Mouse (Mus musculus): ENCODE measurements around the gene Smndc1. TPM values are rescaled to one million over a fixed set of nuclear protein-coding genes. Genes with fewer than 3 reads are reported as not detected.
A peak's percentile ranks its signal among the peaks of the same experiment; 100 is the strongest.

Gene Smndc1
- 35.5 and 42.3 TPM in 2 replicates for polyA plus RNA-seq (2015; fragmentation: Nextera tagmentation; extraction: Ambion mirVana)

DNA sequence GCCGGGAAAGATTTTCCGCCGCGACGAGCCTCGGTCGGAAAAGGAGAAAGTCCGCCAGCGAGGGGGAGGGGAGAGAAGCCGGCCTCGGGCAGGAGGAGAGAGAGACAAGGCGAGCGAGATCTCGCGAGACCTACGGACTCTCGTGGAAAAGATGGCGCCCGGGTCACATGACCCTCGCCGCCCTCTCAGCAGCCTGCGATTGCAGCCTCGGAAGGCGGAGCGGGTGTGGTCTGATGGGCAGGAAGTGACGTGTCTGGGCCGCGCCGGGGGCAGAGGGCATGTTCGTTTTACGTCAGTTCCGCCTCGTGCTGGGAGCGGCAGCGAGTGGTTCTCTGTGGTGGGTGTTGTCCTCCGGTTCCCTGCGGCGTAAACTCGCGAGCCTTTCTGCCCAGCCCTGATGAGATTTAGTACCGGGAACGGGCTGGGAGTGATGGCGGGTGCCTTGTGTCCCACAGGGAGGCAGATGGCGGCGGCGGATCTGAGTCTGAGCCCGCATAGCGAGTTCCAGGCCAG is at the start of gene Smndc1:
Smndc1 (minus strand) TSS at position 84 of the 513 bp plus-strand sequence.
- ATAC-seq (ENCODE audit: low read depth), result peak; percentile 98
- Histone ChIP-seq H3K4me1 (replicated peaks; ENCODE audit: control insufficient read depth, insufficient read depth, low read length) (peaks cover 14% of the 10 kb centered on the region), H3K9ac (ENCODE audit: low read length) (peak within 1 kb of the TSS; percentile 95), H3K4me2 (ENCODE audit: low read depth, low read length) (peak within 1 kb of the TSS; percentile 91), H3K4me3 (ENCODE audit: low read length) (peak within 1 kb of the TSS; percentile 84), H3K36me3 (ENCODE audit: control insufficient read depth, insufficient read depth, low read length) (peaks cover 17% of the 10 kb centered on the region), H3K9me3 (ENCODE audit: control insufficient read depth, low read length) (no peaks in the 10 kb centered on the region), H3K27ac (ENCODE audit: low read length) (peak within 1 kb of the TSS; percentile 98), H3K27me3 (ENCODE audit: control insufficient read depth, insufficient read depth, low read depth, low read length) (no peaks in the 10 kb centered on the region)
- under 1% methylated on average over 48 of the region's 48 CpGs for WGBS

DNA sequence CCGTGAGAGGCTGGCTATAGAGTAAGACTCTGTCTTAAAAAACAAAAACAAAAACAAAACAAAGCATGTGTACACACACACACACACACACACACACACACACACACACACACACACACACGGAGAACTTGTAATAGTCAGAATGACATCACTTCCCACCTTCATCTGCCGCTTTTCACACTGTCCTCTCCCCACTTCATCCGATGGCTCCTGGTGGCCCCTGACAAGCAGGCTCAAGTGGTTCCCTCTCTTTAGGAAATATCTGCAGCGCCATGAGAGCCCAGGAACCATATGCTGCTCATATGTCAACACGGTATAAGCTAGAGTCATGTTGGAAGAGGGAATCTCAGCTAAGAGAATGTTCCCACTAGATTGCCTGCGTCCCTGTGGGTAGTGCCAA is 49.0 kb upstream of the Smndc1 start:
- Histone ChIP-seq H3K27me3 (ENCODE audit: control insufficient read depth, insufficient read depth, low read depth, low read length) (no peaks in the 10 kb centered on the region), H3K9me3 (ENCODE audit: control insufficient read depth, low read length) (no peaks in the 10 kb centered on the region), H3K4me1 (replicated peaks; ENCODE audit: control insufficient read depth, insufficient read depth, low read length) (peaks cover 13% of the 10 kb centered on the region), H3K4me3 (ENCODE audit: low read length) (no peak overlapping the region), H3K36me3 (ENCODE audit: control insufficient read depth, insufficient read depth, low read length) (no peaks in the 10 kb centered on the region), H3K4me2 (ENCODE audit: low read depth, low read length) (no peak overlapping the region), H3K27ac (ENCODE audit: low read length) (no peak overlapping the region), H3K9ac (ENCODE audit: low read length) (no peak overlapping the region)
- WGBS, result 48% methylated on average over 7 of the region's 7 CpGs
- ATAC-seq (ENCODE audit: low read depth), result no peak

DNA sequence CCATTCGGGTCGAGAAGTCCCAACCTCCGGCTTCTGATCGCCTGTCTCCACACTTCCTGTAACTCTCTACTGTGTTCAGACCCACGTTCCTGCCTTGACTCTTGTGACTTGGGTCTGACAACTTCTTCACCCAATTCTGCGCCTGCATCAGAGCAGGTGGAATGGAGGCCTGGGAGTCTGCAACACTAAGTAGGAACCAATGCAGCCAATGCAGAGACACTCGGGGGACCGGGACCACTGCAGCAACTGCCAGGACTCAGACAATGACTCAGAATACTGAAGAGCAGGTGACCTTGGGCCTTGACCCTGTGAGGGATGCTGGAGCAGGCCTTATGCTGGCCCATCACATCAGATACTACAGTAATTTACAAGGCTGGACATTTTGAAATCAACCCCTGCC is 47.6 kb upstream of the Smndc1 start:
- Histone ChIP-seq H3K27me3 (ENCODE audit: control insufficient read depth, insufficient read depth, low read depth, low read length) (no peaks in the 10 kb centered on the region), H3K4me3 (ENCODE audit: low read length) (no peak overlapping the region), H3K4me2 (ENCODE audit: low read depth, low read length) (0 out of 2 replicates have a peak overlapping the region, but pooled peaks have one; percentile 8), H3K27ac (ENCODE audit: low read length) (peak overlapping the region; percentile 55), H3K36me3 (ENCODE audit: control insufficient read depth, insufficient read depth, low read length) (no peaks in the 10 kb centered on the region), H3K9me3 (ENCODE audit: control insufficient read depth, low read length) (no peaks in the 10 kb centered on the region), H3K9ac (ENCODE audit: low read length) (no peak overlapping the region), H3K4me1 (replicated peaks; ENCODE audit: control insufficient read depth, insufficient read depth, low read length) (peaks cover 13% of the 10 kb centered on the region)
- ATAC-seq (ENCODE audit: low read depth), result no peak
- WGBS, result 73% methylated on average over 8 of the region's 8 CpGs

DNA sequence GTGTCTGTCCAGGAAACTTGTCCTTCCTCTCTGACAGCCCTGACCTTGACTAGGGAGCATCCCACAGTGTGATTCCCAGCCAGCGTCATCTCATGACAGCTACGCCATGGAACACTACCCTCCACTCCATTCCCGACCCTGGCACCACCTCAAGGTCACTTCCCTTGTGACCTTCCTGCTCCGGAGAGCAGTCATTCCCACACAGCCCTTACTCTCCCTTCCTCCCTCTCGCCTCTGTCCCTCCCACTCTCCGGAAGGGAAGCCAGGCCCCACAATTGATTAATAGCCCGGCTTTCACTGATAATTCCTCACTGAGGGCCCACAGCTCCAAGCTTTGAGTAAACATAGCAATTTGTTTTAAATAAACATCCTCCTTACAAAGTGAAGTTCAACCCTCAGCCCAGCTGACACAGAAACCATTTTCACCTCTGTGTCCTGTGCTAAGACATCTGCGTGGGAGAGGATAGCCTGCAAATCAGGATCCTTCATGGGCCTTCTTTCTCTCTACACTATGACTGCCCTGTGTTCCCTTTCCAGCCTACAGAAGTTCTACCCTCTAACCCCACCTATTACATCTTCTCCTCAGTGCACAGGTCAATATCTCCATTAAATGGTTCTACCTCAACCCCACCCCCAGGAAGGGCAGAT is 47.1 kb upstream of the Smndc1 start:
- ATAC-seq (ENCODE audit: low read depth), result peak; percentile 85
- no peak overlapping the region for H3K9ac ChIP-seq (ENCODE audit: low read length)
- H3K27ac ChIP-seq (ENCODE audit: low read length), result peak overlapping the region; percentile 55
- H3K4me2 ChIP-seq (ENCODE audit: low read depth, low read length), result 0 out of 2 replicates have a peak overlapping the region, but pooled peaks have one; percentile 8
- H3K27me3 ChIP-seq (ENCODE audit: control insufficient read depth, insufficient read depth, low read depth, low read length), result no peaks in the 10 kb centered on the region
- peaks cover 13% of the 10 kb centered on the region for H3K4me1 ChIP-seq (replicated peaks; ENCODE audit: control insufficient read depth, insufficient read depth, low read length)
- WGBS, result 15% methylated on average over 8 of the region's 8 CpGs
- no peaks in the 10 kb centered on the region for H3K9me3 ChIP-seq (ENCODE audit: control insufficient read depth, low read length)
- no peaks in the 10 kb centered on the region for H3K36me3 ChIP-seq (ENCODE audit: control insufficient read depth, insufficient read depth, low read length)
- no peak overlapping the region for H3K4me3 ChIP-seq (ENCODE audit: low read length)

DNA sequence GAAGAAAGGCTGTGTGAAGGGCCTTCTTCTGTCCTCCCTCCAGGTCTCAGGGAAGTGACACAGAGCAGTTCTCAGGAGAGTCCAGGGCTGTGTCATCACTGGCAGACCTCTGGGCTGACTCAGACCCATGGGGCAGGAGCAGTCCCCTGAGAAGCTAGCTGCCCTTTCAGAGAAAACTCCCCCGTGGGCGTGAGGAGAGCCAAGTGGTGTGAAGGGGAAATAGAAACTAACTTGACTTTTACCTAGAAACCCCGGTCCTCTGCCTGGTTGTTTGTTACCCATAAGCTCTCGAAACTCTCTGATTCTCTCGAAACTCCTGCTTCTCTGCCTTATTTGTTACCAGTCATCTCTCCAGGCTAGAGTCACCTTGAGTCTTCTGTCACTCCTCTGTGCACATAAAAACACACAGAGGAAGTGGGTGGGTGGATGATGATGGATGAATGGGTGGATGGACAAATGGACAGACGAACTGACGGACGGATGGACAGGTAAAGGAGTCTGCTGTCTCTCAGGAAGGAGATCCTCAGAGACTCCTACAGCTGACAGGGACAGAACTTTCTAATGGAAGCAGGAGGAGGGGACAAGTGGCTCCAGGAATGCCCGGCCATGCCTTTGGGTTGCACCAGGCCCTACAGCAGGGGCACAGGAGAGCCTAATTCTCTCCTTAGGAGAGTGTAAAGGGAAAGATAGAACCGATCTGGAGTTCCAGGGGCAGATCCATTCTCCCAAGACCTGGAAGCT is 43.7 kb upstream of the Smndc1 start:
- Histone ChIP-seq H3K4me1 (replicated peaks; ENCODE audit: control insufficient read depth, insufficient read depth, low read length) (peaks cover 13% of the 10 kb centered on the region), H3K27ac (ENCODE audit: low read length) (no peak overlapping the region), H3K4me3 (ENCODE audit: low read length) (no peak overlapping the region), H3K4me2 (ENCODE audit: low read depth, low read length) (no peak overlapping the region), H3K36me3 (ENCODE audit: control insufficient read depth, insufficient read depth, low read length) (no peaks in the 10 kb centered on the region), H3K27me3 (ENCODE audit: control insufficient read depth, insufficient read depth, low read depth, low read length) (no peaks in the 10 kb centered on the region), H3K9ac (ENCODE audit: low read length) (no peak overlapping the region), H3K9me3 (ENCODE audit: control insufficient read depth, low read length) (no peaks in the 10 kb centered on the region)
- 68% methylated on average over 10 of the region's 10 CpGs for WGBS
- no peak for ATAC-seq (ENCODE audit: low read depth)

DNA sequence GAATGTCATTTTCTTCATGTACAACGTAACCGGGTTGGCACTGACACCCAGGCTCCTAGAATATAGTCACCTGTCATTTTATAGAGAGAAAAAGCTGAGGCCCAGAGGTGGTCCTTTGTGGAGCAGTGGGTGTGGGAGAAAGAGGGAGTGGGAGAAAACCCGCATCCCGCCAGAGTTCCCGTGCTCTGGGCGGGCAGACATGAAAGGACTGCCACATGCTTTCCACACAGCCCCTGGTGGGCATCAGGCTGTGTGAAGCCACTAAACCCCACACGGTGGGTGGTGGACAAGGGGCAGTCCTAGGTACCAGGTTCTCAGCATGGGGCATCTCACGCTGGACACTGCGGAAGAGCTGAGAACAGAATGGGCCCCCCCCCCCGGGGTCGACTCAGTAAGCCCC is 40.6 kb upstream of the Smndc1 start:
- no peak for ATAC-seq (ENCODE audit: low read depth)
- 87% methylated on average over 11 of the region's 11 CpGs for WGBS
- Histone ChIP-seq H3K4me3 (ENCODE audit: low read length) (no peak overlapping the region), H3K9me3 (ENCODE audit: control insufficient read depth, low read length) (no peaks in the 10 kb centered on the region), H3K4me2 (ENCODE audit: low read depth, low read length) (no peak overlapping the region), H3K27ac (ENCODE audit: low read length) (no peak overlapping the region), H3K36me3 (ENCODE audit: control insufficient read depth, insufficient read depth, low read length) (no peaks in the 10 kb centered on the region), H3K4me1 (replicated peaks; ENCODE audit: control insufficient read depth, insufficient read depth, low read length) (peaks cover 12% of the 10 kb centered on the region), H3K9ac (ENCODE audit: low read length) (no peak overlapping the region), H3K27me3 (ENCODE audit: control insufficient read depth, insufficient read depth, low read depth, low read length) (no peaks in the 10 kb centered on the region)

DNA sequence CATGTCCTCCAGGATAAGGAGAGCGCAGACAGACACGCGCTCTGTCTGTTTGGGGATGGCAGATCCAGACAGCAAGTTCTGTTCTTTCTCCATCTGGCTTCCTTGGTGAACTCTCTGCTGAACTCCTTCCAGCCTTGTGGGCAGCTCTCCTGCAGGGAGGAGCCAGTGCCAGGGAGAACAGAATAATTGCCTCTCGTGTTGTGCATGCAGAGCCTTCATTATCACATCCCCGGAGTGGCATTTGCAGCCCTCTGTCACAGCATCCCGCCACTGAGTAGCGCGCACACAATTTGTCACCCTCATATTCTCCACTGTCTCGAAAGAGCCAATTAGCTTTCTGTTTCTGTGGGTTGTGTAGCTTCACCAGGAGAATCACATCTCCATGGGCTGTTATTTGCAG is 40.0 kb upstream of the Smndc1 start:
- Histone ChIP-seq H3K4me1 (replicated peaks; ENCODE audit: control insufficient read depth, insufficient read depth, low read length) (peaks cover 12% of the 10 kb centered on the region), H3K9me3 (ENCODE audit: control insufficient read depth, low read length) (no peaks in the 10 kb centered on the region), H3K27me3 (ENCODE audit: control insufficient read depth, insufficient read depth, low read depth, low read length) (no peaks in the 10 kb centered on the region), H3K9ac (ENCODE audit: low read length) (no peak overlapping the region), H3K4me2 (ENCODE audit: low read depth, low read length) (no peak overlapping the region), H3K27ac (ENCODE audit: low read length) (no peak overlapping the region), H3K36me3 (ENCODE audit: control insufficient read depth, insufficient read depth, low read length) (no peaks in the 10 kb centered on the region), H3K4me3 (ENCODE audit: low read length) (no peak overlapping the region)
- 68% methylated on average over 9 of the region's 9 CpGs for WGBS
- no peak for ATAC-seq (ENCODE audit: low read depth)

DNA sequence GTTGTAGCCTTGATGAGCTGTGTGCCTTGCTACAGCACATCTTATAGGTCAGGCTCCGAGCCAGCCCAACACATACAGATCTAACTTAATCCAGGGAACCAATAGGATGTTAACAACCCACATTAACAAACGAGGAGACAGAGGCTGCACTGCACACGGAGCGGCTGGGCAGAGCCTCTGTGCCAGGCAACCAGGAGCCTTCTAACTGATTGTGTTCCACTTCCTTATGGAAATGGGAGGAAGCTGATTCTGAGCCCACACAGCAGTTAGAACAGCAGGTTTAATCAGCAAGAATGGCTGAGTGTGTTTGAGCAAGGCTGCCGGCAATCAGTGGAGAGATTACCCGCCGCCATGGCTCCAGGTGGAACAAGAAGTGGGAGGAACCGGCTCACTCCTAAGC is 37.4 kb upstream of the Smndc1 start:
- H3K27ac ChIP-seq (ENCODE audit: low read length), result peak overlapping the region; percentile 32

DNA sequence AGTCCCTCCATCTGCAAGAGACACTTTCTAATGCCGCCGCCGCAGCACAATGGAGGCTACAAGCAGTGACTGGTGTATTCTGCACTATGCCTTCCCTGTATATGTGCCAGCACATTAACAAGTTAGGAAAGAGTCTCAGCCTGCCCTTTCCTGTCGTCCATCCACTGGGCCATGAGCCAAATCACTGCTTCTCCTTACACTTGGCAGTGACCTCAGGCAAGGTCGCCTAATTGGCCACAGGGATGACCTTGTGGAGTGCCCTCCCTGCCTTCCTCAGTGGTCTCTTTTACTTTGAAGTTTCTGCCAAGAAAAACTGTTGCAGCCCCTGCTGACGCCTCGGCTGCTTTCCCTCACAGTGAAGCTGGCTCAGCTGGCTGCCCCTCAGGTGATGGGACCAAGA is 37.0 kb upstream of the Smndc1 start:
- no peak overlapping the region for H3K4me3 ChIP-seq (ENCODE audit: low read length)
- H3K4me2 ChIP-seq (ENCODE audit: low read depth, low read length), result peak overlapping the region; percentile 15; the same call in 1 of the 2 replicates
- no peaks in the 10 kb centered on the region for H3K27me3 ChIP-seq (ENCODE audit: control insufficient read depth, insufficient read depth, low read depth, low read length)
- no peaks in the 10 kb centered on the region for H3K9me3 ChIP-seq (ENCODE audit: control insufficient read depth, low read length)
- H3K4me1 ChIP-seq (replicated peaks; ENCODE audit: control insufficient read depth, insufficient read depth, low read length), result peaks cover 16% of the 10 kb centered on the region
- peak overlapping the region; percentile 32 for H3K27ac ChIP-seq (ENCODE audit: low read length)
- 30% methylated on average over 7 of the region's 7 CpGs for WGBS
- H3K9ac ChIP-seq (ENCODE audit: low read length), result no peak overlapping the region
- H3K36me3 ChIP-seq (ENCODE audit: control insufficient read depth, insufficient read depth, low read length), result no peaks in the 10 kb centered on the region
- ATAC-seq (ENCODE audit: low read depth), result peak; percentile 38; the same call in 1 of the 2 replicates

More for the DNA sequence above, 37.4 kb upstream of the Smndc1 start:
- no peaks in the 10 kb centered on the region for H3K9me3 ChIP-seq (ENCODE audit: control insufficient read depth, low read length)
- H3K9ac ChIP-seq (ENCODE audit: low read length), result 0 out of 2 replicates have a peak overlapping the region, but pooled peaks have one; percentile 13
- H3K4me3 ChIP-seq (ENCODE audit: low read length), result no peak overlapping the region
- no peaks in the 10 kb centered on the region for H3K27me3 ChIP-seq (ENCODE audit: control insufficient read depth, insufficient read depth, low read depth, low read length)
- H3K36me3 ChIP-seq (ENCODE audit: control insufficient read depth, insufficient read depth, low read length), result no peaks in the 10 kb centered on the region
- ATAC-seq (ENCODE audit: low read depth), result peak; percentile 46
- H3K4me1 ChIP-seq (replicated peaks; ENCODE audit: control insufficient read depth, insufficient read depth, low read length), result peaks cover 16% of the 10 kb centered on the region
- peak overlapping the region; percentile 15; the same call in 1 of the 2 replicates for H3K4me2 ChIP-seq (ENCODE audit: low read depth, low read length)
- WGBS, result 19% methylated on average over 8 of the region's 8 CpGs
